Mouse (Mus musculus) CD4-positive, CD25-positive, alpha-beta regulatory T cell, adult 2 months (primary cell): ENCODE measurements at regions not wholly inside any gene's neighbourhood (a gene's known extent, or its start where the extent isn't known, plus 50 kb on each side); places are given as distances from the start of the nearest gene placed in this dataset.
A peak's percentile ranks its signal among the peaks of the same experiment; 100 is the strongest.

Experiments
- DNase-seq: peaks from one replicate; pipeline ENCODE4 v3.0.0-alpha.2; 2012; ENCODE audit warnings: low read depth, low spot score

- no peak for DNase-seq
These were observed 53.4 kb upstream of the Nab1 start for GRCm38 (mm10) chr1:52553871-52554270.

DNA sequence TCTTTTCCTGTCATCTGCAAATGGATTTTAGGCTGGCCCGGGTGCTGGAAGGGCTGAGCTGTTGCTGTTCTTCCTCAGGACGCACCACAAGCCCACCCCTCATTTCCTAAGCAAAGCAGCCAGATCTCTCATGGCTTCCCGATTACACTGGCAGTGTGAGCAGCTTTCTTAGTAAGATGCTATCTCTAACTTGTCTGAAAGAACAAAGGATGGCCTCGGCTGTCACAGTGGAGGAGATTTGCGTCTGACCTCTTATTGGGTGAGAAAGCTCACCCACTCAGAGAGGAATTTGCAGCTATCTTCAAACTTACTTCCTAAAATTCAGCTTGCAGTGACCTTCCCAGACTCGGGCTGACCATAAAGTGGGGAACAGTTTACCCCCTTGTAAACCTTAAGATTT is 64.7 kb upstream of the Nemp2 start:
- DNase-seq: peak; percentile 27

GRCm38 (mm10) chr1:52571674-52572073 is 58.8 kb upstream of the Nemp2 start:
- no peak for DNase-seq

DNA sequence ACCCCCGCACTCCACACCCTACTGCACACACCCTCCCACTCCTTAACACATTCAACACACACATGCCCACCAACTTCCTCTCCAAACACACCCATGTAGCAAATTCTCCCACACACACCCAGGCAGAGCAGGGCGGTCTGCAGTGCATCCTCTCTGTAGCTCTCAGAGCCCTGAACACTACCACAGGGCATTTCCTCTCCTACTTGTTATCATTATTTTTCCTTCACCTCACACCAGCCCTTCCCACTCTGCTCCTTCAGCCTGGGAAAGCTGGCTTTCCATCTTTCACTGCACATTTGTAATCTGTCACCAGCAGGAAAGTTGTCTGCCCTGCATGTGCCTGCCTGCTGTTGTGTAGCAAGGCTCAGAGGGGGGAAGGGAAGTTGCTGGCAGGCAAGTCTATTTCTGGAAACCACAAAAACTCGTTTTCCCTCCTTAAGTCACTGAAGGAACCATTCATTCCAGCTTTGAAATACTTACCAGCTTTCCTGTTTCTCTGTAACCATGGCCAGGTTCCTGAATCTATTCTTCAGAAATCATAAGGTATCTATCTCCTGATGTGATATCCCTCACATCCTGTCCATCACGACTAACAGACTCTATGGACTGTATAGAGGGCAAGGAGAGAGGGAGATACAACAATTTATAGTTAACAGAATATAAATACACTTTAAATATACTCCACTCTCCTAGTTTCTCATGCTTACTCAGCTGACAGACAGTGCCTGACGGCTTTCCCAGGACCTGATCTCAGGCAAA is 52.0 kb upstream of the Nemp2 start:
- DNase-seq: peak; percentile 59

- no peak for DNase-seq
These were observed 50.2 kb upstream of the Nemp2 start for GRCm38 (mm10) chr1:52580132-52580896.
